Mouse (Mus musculus) macrophage (primary cell): ENCODE measurements around the gene Gtf3c5. TPM values are rescaled to one million over a fixed set of nuclear protein-coding genes. Genes with fewer than 3 reads are reported as not detected.

Experiments
- H3K27ac ChIP-seq: fragments of 350-480 bp; formaldehyde crosslinking; 2 replicates; pipeline ENCODE4 v1.9.0; 2021
- H3K36me3 ChIP-seq: fragments of 350-480 bp; formaldehyde crosslinking; 2 replicates; pipeline ENCODE4 v1.9.0; 2021; ENCODE audit errors: inconsistent target
- H3K4me3 ChIP-seq: fragments of 350-480 bp; formaldehyde crosslinking; 2 replicates; pipeline ENCODE4 v1.9.0; 2021; ENCODE audit errors: inconsistent target
- H3K79me2 ChIP-seq: fragments of 350-480 bp; formaldehyde crosslinking; 2 replicates; pipeline ENCODE4 v1.9.0; 2021; ENCODE audit errors: inconsistent target
- WGBS: methylation state at CpG from one replicate; pipeline ENCODE4 v1.1.7; 2026; ENCODE audit warnings: inconsistent platforms; ENCODE audit not compliant: missing documents; 5-methylcytosine and 5-hydroxymethylcytosine counted together
- polyA plus RNA-seq: library from polyadenylated mRNA; stranded (reverse); fragments of 250-400 nt; gene quantifications from 3 replicates; pipeline ENCODE4 v1.2.4, GENCODE M21; 2018; ENCODE audit warnings: inconsistent platforms

Gtf3c5 gene
- polyA plus RNA-seq, 1 experiment from 2014 or later = 14.6 TPM

- Histone ChIP-seq H3K4me3 (no peak overlapping the region), H3K36me3 (peaks cover 14% of the 10 kb centered on the region; the same call in 1 of the 2 replicates), H3K27ac (peak overlapping the region; percentile 94), H3K79me2 (peaks cover 51% of the 10 kb centered on the region; the same call in 1 of the 2 replicates)
- WGBS = 85% methylated on average over 8 of the region's 8 CpGs
These were observed 45.3 kb downstream of the Gtf3c5 start for GRCm38 (mm10) chr2:28537995-28538816.

GRCm38 (mm10) chr2:28537634-28537920 lies 46.0 kb downstream of the Gtf3c5 start:
- H3K4me3 ChIP-seq = no peak overlapping the region

GRCm38 (mm10) chr2:28536766-28537633 lies 46.6 kb downstream of the Gtf3c5 start:
- Histone ChIP-seq H3K79me2 (peaks cover 51% of the 10 kb centered on the region; the same call in 1 of the 2 replicates), H3K36me3 (peaks cover 1% of the 10 kb centered on the region; the same call in 1 of the 2 replicates), H3K4me3 (no peak overlapping the region), H3K27ac (no peak overlapping the region)
- 75% methylated on average over 11 of the region's 11 CpGs for WGBS

More at GRCm38 (mm10) chr2:28537634-28537920, 46.0 kb downstream of the Gtf3c5 start:
- 76% methylated on average over 4 of the region's 4 CpGs for WGBS
- no peak overlapping the region for H3K27ac ChIP-seq
- H3K79me2 ChIP-seq = peaks cover 51% of the 10 kb centered on the region; the same call in 1 of the 2 replicates
- peaks cover 7% of the 10 kb centered on the region; the same call in 1 of the 2 replicates for H3K36me3 ChIP-seq

- H3K79me2 ChIP-seq = peaks cover 51% of the 10 kb centered on the region; the same call in 1 of the 2 replicates
- H3K36me3 ChIP-seq = no peaks in the 10 kb centered on the region
- no peak overlapping the region for H3K27ac ChIP-seq
- H3K4me3 ChIP-seq = no peak overlapping the region
- 89% methylated on average over 2 of the region's 4 CpGs for WGBS
These were observed 47.4 kb downstream of the Gtf3c5 start for GRCm38 (mm10) chr2:28536166-28536565.

- no peak overlapping the region for H3K27ac ChIP-seq
- WGBS = 84% methylated on average over 7 of the region's 7 CpGs
These were observed 47.9 kb downstream of the Gtf3c5 start for GRCm38 (mm10) chr2:28535650-28536049.

GRCm38 (mm10) chr2:28535263-28535540 lies 48.3 kb downstream of the Gtf3c5 start:
- Histone ChIP-seq H3K36me3 (no peaks in the 10 kb centered on the region), H3K79me2 (peaks cover 51% of the 10 kb centered on the region; the same call in 1 of the 2 replicates), H3K4me3 (no peak overlapping the region), H3K27ac (no peak overlapping the region)
- WGBS = 93% methylated on average over 4 of the region's 4 CpGs

More at GRCm38 (mm10) chr2:28535650-28536049, 47.9 kb downstream of the Gtf3c5 start:
- Histone ChIP-seq H3K4me3 (no peak overlapping the region), H3K79me2 (peaks cover 51% of the 10 kb centered on the region; the same call in 1 of the 2 replicates), H3K36me3 (no peaks in the 10 kb centered on the region)

GRCm38 (mm10) chr2:28534436-28535262 lies 48.9 kb downstream of the Gtf3c5 start:
- no peak overlapping the region for H3K27ac ChIP-seq
- peak overlapping the region; percentile 45 for H3K4me3 ChIP-seq
- 85% methylated on average over 11 of the region's 11 CpGs for WGBS

GRCm38 (mm10) chr2:28533901-28534435 lies 49.6 kb downstream of the Gtf3c5 start:
- H3K4me3 ChIP-seq = peak overlapping the region; percentile 45
- H3K27ac ChIP-seq = no peak overlapping the region
- H3K79me2 ChIP-seq = peaks cover 51% of the 10 kb centered on the region; the same call in 1 of the 2 replicates
- no peaks in the 10 kb centered on the region for H3K36me3 ChIP-seq
- 70% methylated on average over 7 of the region's 7 CpGs for WGBS

More at GRCm38 (mm10) chr2:28534436-28535262, 48.9 kb downstream of the Gtf3c5 start:
- no peaks in the 10 kb centered on the region for H3K36me3 ChIP-seq
- H3K79me2 ChIP-seq = peaks cover 51% of the 10 kb centered on the region; the same call in 1 of the 2 replicates

GRCm38 (mm10) chr2:28532938-28533771 lies 50.4 kb downstream of the Gtf3c5 start:
- H3K4me3 ChIP-seq = peak overlapping the region; percentile 45
- 4% methylated on average over 49 of the region's 49 CpGs for WGBS
- peaks cover 46% of the 10 kb centered on the region; the same call in 1 of the 2 replicates for H3K79me2 ChIP-seq
- no peaks in the 10 kb centered on the region for H3K36me3 ChIP-seq
- H3K27ac ChIP-seq = no peak overlapping the region

GRCm38 (mm10) chr2:28530311-28530710 lies 53.2 kb downstream of the Gtf3c5 start:
- H3K79me2 ChIP-seq = peaks cover 18% of the 10 kb centered on the region; the same call in 1 of the 2 replicates
- no peak overlapping the region for H3K27ac ChIP-seq
- H3K36me3 ChIP-seq = no peaks in the 10 kb centered on the region
- WGBS = 94% methylated on average over 7 of the region's 7 CpGs
- H3K4me3 ChIP-seq = no peak overlapping the region

GRCm38 (mm10) chr2:28529856-28530255 lies 53.7 kb downstream of the Gtf3c5 start:
- peaks cover 14% of the 10 kb centered on the region; the same call in 1 of the 2 replicates for H3K79me2 ChIP-seq
- H3K36me3 ChIP-seq = no peaks in the 10 kb centered on the region
- no peak overlapping the region for H3K27ac ChIP-seq
- H3K4me3 ChIP-seq = no peak overlapping the region
- WGBS = 85% methylated on average over 3 of the region's 4 CpGs

GRCm38 (mm10) chr2:28528354-28528730 lies 55.2 kb downstream of the Gtf3c5 start:
- Histone ChIP-seq H3K36me3 (no peaks in the 10 kb centered on the region), H3K79me2 (no peaks in the 10 kb centered on the region), H3K4me3 (no peak overlapping the region), H3K27ac (no peak overlapping the region)
- 97% methylated on average over 7 of the region's 7 CpGs for WGBS
